Mouse (Mus musculus) regulatory T cell (primary cell): Measurements from ENCODE around the gene Ago4.

Source experiments
- in situ Hi-C: fragments of 300-600 bp; cut with MboI, MseI; formaldehyde crosslinking; loops from one replicate; pipeline ENCODE4 v1.15.1; 2025; ENCODE audit warnings: high pct_unique_total_duplicates

Ago4 gene

DNA sequence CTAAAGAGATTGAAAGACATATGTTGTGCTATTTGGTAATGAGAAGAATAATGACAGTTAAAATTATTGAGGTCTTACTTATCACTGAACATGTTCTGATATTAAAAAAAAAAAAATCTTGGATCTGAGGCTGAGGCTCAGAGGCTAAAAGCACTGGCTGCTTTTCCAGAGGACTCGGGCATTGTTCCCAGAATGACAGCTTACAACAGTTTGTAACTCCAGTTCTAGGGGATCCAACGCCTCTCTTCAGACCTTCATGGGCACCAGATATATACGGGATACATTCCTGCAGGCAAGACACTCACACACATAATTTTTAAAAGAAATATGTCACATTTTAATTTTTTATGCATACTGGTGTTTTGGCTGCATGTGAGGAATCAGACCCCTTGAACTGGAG, 7.1 kb downstream of the Ago4 start:
- in situ Hi-C loops: no loop called here

DNA sequence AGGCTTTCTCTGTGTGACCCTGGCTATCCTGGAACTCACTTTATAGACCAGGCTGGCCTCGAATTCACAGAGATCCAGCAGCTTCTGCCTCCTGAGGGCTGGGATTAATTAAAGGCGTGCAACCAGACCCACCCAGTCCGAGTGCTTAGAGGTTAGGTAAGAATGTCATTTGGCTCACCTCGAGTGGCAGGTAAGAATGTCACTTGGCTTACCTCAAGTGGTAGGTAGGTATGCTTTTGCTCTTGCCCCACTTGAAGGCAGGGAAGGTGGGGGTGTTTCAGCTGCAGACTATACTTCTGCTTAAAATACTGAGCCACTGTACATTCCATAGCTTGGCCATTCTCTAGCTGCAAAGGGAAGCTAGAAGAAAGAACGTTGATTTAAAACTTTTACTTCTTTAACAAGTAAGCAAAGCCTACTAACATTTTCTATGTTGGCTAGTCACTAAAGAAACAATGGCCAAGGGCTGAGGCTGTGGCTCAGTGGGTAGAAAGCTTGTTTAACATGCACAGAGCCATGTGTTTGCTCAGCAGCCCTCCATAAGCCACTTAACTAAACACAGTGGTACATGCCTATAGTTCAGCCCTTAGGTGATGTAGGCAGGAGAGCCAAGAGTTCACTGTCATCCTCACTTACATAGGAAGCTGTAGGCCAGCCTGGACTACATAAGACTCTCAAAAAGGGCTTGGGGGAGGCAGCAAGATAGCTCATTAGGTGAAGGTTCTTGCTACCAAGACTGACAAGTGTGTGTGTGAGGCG, 20.8 kb downstream of the Ago4 start:
- in situ Hi-C loops: no loop called here

DNA sequence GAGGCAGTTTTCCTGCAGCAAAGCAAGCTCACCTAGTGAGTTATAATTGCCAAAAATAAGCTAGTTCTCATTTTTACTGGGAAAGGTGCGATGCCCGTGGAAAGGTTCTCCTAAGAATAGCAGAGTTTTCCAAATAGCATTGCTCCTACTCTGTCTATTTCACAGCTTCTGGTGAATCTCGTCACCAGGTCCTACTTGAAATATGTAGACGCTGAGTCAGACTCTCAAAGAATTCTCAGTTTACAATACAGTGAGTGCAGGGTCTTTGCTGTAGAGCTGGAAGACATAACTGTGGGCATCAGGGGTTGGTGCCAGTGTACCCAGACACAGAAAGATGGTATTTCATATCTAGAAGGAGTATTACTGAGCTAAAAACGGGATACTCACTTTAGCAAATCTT, 22.3 kb downstream of the Ago4 start:
- in situ Hi-C loops: no loop called here

DNA sequence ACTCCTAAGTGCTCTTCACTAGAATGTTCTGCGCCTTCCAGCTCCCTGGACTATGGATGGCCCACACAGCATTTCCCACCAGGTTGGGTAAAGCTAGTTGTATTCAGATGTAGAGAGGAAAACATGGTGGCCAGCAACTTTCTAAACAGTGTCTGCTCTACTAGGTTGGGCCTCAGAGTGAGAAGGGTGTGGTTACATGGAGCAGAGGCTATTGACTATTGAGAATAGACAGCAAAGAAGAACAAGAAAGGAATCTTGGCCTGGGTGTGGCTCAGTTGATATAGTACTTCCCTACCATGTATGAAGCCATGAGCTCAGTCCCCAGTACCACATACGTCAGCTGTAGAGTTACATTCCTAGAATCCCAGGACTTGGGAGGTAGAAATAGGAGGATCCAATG, 24.2 kb downstream of the Ago4 start:
- in situ Hi-C loops: no loop called here

DNA sequence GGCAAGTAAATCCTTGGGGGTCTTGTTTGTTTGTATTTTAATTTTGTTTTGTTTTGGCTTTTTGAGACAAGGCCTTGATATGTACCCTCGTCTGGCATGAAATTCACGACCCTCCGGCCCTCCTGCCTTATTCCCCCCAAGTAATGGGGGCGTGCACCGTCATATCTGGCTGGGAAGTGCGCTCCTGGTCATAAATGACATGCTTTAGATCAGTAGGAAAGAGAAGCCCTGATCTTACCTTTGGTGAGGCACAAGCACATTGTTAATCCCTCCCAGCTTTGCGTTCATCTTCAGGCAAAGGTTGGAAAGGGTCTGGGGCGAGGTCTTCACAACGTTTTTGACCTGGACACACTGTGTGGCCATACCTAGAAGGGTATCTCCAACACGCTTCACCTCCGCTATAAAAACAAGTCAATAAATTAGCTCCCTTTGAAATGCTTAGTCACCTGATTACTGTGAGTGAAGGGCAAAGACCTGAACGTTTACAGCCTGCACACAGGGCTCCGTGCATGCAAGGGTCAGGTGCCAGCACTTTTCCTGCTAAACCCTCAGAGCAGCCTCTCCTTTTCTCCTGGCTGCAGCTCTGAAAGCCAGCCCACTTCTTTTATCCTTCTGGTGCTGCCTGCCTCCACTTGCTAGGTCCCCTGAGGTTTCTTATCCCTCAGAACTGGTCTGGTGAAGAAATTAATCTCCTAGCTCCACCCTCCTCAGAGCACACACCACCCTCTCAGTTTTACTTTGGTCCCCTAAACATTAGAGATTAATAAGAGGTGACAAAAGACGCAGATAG, 25.0 kb downstream of the Ago4 start:
- in situ Hi-C loops: no loop called here

DNA sequence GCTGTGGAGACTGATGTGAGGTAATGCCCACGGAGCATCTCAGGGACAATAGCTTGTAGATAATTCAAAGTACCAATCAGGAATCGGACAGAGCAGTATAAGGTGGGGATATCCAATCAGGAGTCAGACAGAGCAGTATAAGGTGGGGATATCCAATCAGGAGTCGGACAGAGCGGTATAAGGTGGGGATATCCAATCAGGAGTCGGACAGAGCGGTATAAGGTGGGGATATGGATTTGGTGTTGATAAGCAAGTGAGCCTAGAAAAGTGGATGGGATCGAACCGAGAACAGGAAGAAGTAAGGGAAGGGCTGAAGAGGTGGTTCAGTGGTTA, 30.3 kb downstream of the Ago4 start:
- in situ Hi-C loops: no loop called here

DNA sequence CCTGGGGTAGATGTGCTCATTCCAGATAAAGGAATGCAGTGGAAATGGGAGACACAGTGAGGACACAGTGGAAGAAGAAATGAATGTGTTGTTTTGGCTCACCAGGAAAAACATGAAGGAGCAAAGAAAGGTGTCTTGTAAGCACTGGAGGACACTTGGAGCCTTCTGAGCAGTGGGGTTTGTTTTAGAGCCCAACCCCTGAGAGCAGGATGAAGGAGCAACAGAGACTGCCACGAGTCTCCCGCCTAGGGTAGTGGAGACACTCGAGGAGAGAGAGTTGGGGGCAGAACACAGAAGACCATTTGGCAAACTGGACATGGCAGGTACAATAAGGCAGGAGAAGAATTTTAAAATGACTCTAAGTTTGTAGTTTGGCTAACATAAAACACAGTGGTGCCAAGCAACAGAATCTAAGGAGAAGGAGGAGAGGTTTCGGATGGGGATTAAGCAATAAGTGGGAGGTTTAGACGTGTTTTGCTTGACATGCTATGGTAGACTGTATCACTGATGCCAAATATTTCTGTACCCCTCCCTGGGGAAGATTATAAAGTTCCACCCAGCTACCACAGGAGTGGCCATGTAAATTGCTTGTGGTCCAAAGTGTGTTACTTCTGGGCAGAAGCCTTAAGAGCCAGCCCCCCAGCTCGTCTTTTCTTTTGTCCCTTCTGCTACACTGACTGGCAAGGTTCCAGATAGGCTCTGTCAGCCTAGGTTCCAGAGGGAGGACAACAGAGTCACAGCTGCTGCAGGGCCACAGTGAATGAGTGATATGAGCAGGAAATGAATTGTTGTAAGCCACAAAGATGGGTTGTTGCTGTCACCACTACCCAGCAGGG, 30.9 kb downstream of the Ago4 start:
- in situ Hi-C loops: no loop called here

DNA sequence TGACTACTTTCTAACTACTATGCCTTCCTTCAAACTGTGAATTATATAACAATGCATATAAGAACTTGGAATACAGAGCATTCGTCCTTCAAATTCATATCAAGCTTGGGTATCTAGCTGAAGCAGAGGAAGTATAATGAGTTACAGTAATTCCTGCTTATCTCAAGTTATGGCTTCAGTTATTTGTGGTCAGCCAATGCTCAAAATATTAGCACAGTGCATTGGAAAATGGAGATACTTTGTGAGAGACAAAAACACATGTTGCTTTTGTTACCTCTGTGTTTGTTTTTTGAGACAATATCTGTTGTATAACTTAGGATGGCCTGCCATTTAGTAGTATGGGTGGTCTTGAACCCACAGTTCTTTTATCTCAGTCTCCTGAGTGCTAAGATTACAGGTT, 34.7 kb downstream of the Ago4 start:
- in situ Hi-C loops: no loop called here

DNA sequence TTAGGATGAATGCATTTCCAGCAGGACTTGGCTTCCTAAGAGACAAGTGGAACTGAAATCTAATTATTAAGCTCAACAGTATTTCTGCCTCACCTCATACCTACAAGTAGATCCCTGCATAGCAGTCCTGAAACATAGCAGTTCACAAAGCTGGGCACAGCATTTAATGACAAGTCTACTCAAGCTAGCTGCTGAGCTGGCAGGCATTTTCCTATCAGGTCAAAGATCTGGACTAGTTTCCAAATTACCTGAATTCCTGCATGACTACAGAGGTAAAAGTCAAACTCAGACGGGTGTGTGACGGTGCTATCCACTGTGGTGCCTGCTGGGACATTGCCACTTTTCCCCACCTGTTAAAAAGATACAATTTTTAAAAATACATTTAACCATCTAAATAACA, 36.3 kb downstream of the Ago4 start:
- in situ Hi-C loops: no loop called here

DNA sequence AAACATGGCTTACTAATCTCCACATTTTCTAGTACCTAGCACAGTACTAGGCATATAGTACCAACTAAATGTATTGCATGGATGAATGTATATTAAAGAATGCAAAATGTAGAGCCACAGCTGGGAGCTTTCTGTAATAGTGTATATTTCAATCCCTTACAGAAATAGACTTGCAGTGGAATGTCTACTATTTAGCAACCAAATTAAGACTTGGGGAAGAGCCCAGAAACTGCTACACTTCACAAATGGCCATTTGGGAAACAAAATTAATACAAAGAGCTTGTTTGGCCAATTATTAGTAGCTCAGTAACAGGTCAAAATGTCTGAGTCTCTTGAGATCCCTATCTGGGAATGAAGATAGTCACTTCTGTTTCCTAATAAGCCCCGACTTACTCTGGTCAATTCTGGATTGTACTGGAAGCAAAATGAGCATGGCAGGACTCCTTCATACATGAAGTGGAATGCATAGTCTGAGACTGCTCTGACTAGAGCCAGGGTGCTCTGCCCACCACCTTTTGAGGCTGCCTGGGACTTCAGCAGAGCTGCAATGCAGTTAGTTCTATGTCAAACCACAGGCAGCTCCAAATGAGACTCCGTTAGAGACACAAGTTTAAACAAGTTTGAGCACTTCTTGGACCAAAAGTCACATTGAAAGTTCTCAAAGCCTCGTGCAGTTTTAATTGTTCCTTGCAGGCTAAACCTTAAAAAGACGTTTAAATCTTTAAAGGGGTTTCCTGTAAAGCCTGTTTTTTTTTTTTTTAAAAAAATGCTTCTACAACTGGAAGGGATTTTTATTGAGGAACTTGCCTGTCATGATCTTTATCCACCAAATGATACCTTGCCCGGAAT, 37.1 kb downstream of the Ago4 start:
- in situ Hi-C loops: no loop called here

DNA sequence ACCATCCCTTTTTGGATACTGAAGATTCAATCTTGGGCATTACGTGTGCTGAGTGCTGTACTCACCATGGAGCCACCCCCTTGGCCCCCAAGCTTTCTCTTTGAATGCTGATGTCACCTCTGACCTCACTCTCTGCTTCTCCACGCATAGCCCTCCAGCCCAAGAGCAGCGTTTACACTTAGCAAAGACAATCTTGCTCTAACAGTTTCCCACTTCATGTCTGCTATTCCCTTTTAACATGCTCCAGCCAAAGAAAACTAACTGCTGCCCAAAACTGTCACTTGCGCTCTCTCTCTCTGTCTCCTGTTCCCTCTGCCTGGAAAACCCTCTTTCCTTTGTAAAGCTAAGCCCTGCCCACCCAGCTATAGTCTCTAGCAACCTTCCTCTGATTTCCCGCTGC, 37.8 kb downstream of the Ago4 start:
- in situ Hi-C loops: no loop called here

DNA sequence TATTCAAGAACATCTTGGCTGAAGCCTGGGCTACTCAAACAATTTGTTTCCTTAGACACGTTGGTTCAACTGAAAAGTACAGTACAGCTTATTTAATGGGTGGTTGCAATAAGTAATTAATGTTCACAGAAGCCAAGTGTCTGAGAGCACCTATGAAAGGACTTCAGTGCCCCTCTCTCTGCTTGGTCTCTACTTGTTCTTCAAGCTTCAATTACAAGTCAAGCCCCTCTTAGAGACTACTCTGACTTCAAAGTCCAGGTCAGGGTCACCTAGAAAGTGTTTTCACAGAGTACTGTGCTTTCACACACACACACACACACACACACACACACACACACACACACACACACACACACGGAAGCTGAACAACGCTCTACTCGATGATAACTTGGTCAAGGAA, 39.9 kb downstream of the Ago4 start:
- in situ Hi-C loops: loop anchor here (5.0 kb wide), 1 partner anchor 1316 kb away; no protein-coding TSS in a partner anchor

DNA sequence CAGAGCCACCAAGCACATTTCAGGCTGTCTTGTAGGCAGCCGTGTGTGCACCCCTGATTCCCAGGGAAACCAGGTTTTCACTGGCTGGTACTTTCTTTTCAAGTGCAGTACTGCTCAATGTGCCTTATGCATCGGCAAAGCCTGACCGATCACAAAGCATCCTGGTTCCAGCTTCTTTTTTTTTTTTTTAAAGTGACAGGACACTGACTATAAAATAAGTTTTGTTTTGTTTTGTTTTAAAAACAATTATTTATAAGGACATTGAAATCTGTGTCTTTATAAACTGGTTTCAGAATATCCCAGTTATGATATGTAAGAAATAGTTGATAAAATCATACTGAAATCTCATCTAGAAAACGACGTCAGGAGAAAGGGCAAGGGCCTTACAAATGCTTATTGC, 41.3 kb downstream of the Ago4 start:
- in situ Hi-C loops: loop anchor here (5.0 kb wide), 1 partner anchor 1315 kb away; no protein-coding TSS in a partner anchor

DNA sequence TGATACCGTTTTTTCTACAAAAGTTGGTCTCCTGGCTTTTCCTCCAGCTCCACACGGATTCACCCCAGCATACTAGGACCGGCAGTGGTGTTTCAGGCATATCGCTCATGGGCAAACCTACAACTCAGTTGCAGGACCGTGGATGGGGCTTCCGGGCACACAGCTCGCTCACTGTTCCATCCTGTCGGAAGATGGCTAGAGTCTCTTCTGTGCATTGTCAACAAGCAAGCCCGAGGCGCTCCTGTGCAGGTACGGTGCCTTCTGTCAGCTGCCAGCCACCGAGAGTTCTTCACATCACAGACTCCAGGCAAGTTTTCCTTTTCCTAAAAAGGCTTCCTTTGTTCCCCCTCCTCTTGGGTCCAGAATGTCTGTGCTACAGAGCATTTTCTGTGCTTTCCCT, 42.5 kb downstream of the Ago4 start:
- in situ Hi-C loops: loop anchor here (5.0 kb wide), 1 partner anchor 1313 kb away; no protein-coding TSS in a partner anchor

DNA sequence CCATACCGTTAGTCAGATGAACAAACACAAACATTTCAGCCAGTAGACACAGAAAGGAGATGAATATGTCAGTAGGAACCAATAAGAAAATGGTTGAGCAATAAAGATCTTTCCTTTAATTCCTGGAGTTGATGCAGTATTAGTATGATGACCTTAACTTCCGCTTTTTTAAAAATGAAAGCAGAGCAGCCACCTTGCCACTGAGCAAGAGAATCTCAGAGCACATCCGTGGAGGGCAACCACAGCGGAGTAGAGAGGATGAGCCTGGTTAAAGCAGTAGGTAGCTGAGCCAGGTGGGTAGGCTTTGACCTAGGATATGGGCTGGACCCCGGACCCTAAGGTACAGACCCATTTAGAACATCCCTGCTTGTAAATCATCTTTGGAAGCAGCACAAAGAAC, 43.5 kb downstream of the Ago4 start:
- in situ Hi-C loops: loop anchor here (5.0 kb wide), 1 partner anchor 1313 kb away; no protein-coding TSS in a partner anchor

DNA sequence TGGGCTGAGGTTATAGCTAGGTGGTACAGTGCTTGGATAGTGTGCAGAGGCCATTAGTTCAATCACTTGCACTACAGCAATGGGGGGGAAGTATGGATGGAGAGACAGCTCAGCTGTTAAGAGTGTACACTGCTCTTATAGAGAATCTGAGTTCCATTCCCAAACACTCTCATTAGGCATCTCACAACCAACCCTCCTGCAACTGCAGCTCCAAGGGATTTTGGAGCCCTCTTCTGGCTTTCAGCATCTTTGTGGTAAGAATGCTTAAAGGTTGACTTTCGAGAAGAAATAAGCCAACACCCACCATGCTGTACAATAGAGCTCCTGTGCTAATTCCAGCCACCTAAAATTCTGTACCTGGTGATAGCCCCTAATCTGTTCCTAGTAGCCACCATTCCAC, 47.1 kb downstream of the Ago4 start:
- in situ Hi-C loops: no loop called here

DNA sequence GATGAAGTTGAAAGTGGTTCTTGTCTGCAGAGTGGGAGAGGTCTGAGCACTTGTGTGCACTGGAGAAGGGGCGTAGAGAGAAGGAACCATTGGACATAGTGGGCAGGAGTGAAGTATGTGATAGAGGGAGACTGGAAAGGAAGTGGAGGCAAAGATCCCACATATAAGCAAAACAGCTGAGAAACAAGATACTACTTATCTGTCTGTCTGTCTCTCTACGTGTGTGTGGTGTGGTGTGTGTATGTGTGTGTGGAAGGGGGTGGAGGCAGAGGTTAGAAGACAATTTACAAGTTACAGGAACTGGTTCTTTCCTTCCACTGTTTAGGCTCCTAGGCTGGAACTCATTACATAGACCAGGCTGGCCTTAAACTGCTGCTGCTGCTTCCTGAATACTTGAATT, 48.2 kb downstream of the Ago4 start:
- in situ Hi-C loops: no loop called here

DNA sequence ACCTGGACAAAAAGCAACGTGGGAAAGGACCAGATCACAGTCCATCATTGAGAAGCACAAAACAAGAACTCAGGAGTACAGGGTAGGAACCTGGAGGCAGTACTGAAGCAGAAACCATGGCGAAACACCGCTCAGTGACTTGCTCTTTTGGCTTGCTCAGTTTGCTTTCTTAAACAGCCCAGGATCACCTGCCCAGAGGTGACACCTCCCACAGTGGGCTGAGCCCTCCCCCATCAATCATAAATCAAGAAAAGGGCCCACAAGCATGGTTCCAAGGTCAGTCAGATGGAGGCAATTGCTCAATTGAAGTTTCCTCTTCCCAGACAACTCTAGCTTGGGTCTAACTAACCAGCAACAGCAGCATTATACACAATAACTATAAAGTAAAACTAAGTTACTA, 49.4 kb downstream of the Ago4 start:
- in situ Hi-C loops: no loop called here

DNA sequence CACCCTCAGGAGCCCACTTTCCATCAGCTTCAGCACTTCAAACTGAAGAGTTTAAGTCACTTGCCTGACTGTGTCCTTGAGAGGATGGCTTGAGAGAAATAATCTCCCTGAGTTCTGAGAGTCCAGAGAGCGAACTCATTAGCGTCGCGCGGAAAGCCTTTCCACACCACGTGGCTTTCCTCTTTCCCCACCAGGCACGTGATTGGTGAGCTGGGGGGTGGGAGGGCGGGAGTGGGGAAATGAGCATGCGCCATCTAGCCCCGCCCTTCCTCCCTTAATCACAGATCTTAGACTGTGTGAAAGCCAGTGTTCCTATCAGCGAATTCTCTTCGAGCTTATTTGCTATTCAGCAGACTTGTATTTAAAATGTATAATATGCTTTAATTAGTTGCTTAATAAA, 50.3 kb downstream of the Ago4 start:
- in situ Hi-C loops: no loop called here

DNA sequence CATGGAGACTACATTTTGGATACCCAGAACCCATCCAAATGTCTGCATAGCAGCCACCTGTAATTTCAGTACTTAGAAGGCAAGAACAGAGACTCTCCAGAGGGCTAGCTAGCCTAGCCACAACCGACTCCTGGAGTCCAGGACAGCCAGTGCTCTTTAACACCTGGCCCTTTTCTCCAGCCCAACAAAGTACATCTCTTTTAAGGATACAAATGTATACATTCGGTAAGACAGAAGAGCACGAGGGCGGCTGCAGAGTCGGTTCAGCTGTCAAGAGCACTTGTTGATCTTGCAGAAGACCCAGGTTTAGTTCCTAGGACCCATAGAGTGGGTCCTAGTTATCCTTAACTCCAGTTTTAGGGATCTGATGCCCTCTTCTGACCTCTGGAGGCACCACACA, 51.8 kb downstream of the Ago4 start:
- in situ Hi-C loops: no loop called here

DNA sequence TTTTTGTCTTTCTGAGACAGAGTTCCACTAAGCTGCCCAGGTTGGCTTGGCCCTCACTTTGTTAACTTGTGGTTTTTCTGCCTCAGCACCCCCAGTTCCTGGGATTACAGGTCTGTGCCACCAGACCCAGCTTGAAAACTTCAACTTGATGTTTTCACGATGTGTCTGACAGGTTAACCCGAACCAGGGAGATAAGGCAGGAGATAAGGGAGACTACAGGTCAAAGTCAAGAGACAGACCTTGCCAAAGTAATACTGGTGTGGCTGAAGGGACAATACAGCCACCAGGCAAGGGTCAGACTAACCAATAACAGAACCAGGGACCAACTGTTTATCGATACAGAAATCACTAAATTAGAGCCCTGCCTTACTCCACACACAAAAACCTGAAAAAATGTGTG, 53.0 kb downstream of the Ago4 start:
- in situ Hi-C loops: no loop called here
